Mouse (Mus musculus) hindbrain, postnatal 0 days (tissue): ENCODE data around the gene Ucp3. TPM values are rescaled to one million over a fixed set of nuclear protein-coding genes. Genes with fewer than 3 reads are reported as not detected.

Experiments used
- ATAC-seq: fragments of 200-750 bp; cut with Nextera tagmentation; 2 replicates; pipeline ENCODE4 v1.8.0; 2017; ENCODE audit warnings: mild to moderate bottlenecking, moderate TSS enrichment, moderate library complexity
- DNase-seq: peaks from one replicate; pipeline ENCODE4 v3.0.0-alpha.2; 2015; ENCODE audit warnings: low spot score
- H3K27ac ChIP-seq: fragments of 300-500 bp; sonication (generic); 2 replicates; pipeline ENCODE4 v1.5.1; 2014; ENCODE audit warnings: mild to moderate bottlenecking
- H3K27me3 ChIP-seq: fragments of 300-500 bp; sonication (generic); 2 replicates; pipeline ENCODE4 v1.6.1; 2014; ENCODE audit warnings: low read length, mixed read lengths; ENCODE audit not compliant: insufficient read depth
- H3K36me3 ChIP-seq: fragments of 300-500 bp; sonication (generic); 2 replicates; pipeline ENCODE4 v1.6.1; 2014; ENCODE audit warnings: low read length, mixed read lengths; ENCODE audit not compliant: insufficient read depth
- H3K4me1 ChIP-seq: fragments of 300-500 bp; sonication (generic); 2 replicates; pipeline ENCODE4 v1.6.1; 2014; ENCODE audit warnings: antibody characterized with exemption, low read length, mixed read lengths; ENCODE audit not compliant: insufficient read depth
- H3K4me2 ChIP-seq: fragments of 300-500 bp; sonication (generic); 2 replicates; pipeline ENCODE4 v1.6.1; 2014; ENCODE audit warnings: low read depth, mild to moderate bottlenecking, low read length, moderate library complexity, mixed read lengths
- H3K4me3 ChIP-seq: fragments of 300-500 bp; sonication (generic); 2 replicates; pipeline ENCODE4 v1.5.1; 2014; ENCODE audit warnings: low read length
- H3K9ac ChIP-seq: fragments of 300-500 bp; sonication (generic); replicated peaks from 2 replicates; pipeline ENCODE4 v1.6.1; 2014; ENCODE audit warnings: mild to moderate bottlenecking, low read length, moderate library complexity, mixed read lengths
- H3K9me3 ChIP-seq: fragments of 300-500 bp; sonication (generic); 2 replicates; pipeline ENCODE4 v1.6.1; 2016; ENCODE audit warnings: low read length, mixed read lengths
- CTCF ChIP-seq: IDR thresholded peaks from 2 replicates; pipeline ENCODE4 v1.5.1; 2016; ENCODE audit warnings: antibody characterized with exemption, control low read depth, low read depth
- WGBS: fragments of 180-500 bp; shearing (Covaris S2); extraction: QIAGEN DNeasy Blood & Tissue Kit; methylation state at CpG from one replicate; pipeline ENCODE4 v1.1.7; 2014; 5-methylcytosine and 5-hydroxymethylcytosine counted together
- polyA plus RNA-seq: library from polyadenylated mRNA; unstranded; fragments of >200 nt; fragmentation: Nextera tagmentation; extraction: Ambion mirVana; gene quantifications from 2 replicates; pipeline ENCODE4 v1.2.1, GENCODE M21; 2015
- total RNA-seq: library from RNA; depleted of rRNA; stranded (reverse); fragments of >200 nt; gene quantifications from 2 replicates; pipeline ENCODE4 v1.2.3, GENCODE M21; 2014

Gene Ucp3
- total and polyA plus RNA-seq, 2 experiments from 2014 or later, result 0.10 to 0.16 TPM

GRCm38 (mm10) chr7:100493117-100493483 lies 20.3 kb downstream of the Ucp3 start, which contains the start of gene Ucp2:
Ucp2 (plus strand) TSS chr7:100493337.
- H3K9ac ChIP-seq, result peak within 1 kb of the TSS; percentile 58
- under 1% methylated on average over 27 of the region's 27 CpGs for WGBS

GRCm38 (mm10) chr7:100493484-100494414 lies 21.0 kb downstream of the Ucp3 start:
- no peak for ATAC-seq
- peak; percentile 59 for DNase-seq
- no peaks in the 10 kb centered on the region for H3K9me3 ChIP-seq
- peak overlapping the region; percentile 58 for H3K9ac ChIP-seq
- H3K4me3 ChIP-seq, result peak overlapping the region; percentile 39
- 32% methylated on average over 19 of the region's 19 CpGs for WGBS
- TF ChIP-seq CTCF, result no peak
- H3K4me1 ChIP-seq, result peaks cover 13% of the 10 kb centered on the region; the same call in 1 of the 2 replicates
- no peaks in the 10 kb centered on the region for H3K27me3 ChIP-seq
- H3K4me2 ChIP-seq, result peak overlapping the region; percentile 70
- peak overlapping the region; percentile 90; the same call in 1 of the 2 replicates for H3K27ac ChIP-seq
- no peaks in the 10 kb centered on the region for H3K36me3 ChIP-seq

More at GRCm38 (mm10) chr7:100493117-100493483, 20.3 kb downstream of the Ucp3 start, which contains the start of gene Ucp2:
- H3K27me3 ChIP-seq, result no peaks in the 10 kb centered on the region
- ATAC-seq (0 out of 2 replicates have a peak, but pooled peaks have one; percentile 6), DNase-seq (peak; percentile 71)
- no peaks in the 10 kb centered on the region for H3K9me3 ChIP-seq
- TF ChIP-seq CTCF, result no peak
- peak within 1 kb of the TSS; percentile 39 for H3K4me3 ChIP-seq
- H3K4me1 ChIP-seq, result peaks cover 13% of the 10 kb centered on the region; the same call in 1 of the 2 replicates
- peak within 1 kb of the TSS; percentile 90; the same call in 1 of the 2 replicates for H3K27ac ChIP-seq
- peak within 1 kb of the TSS; percentile 70 for H3K4me2 ChIP-seq
- H3K36me3 ChIP-seq, result no peaks in the 10 kb centered on the region

GRCm38 (mm10) chr7:100494415-100494831 lies 21.6 kb downstream of the Ucp3 start:
- DNase-seq (no peak), ATAC-seq (no peak)
- no peak for TF ChIP-seq CTCF
- H3K27me3 ChIP-seq, result no peaks in the 10 kb centered on the region
- peak overlapping the region; percentile 90; the same call in 1 of the 2 replicates for H3K27ac ChIP-seq
- 84% methylated on average over 7 of the region's 7 CpGs for WGBS
- no peak overlapping the region for H3K9ac ChIP-seq
- no peaks in the 10 kb centered on the region for H3K9me3 ChIP-seq
- H3K4me1 ChIP-seq, result peaks cover 13% of the 10 kb centered on the region; the same call in 1 of the 2 replicates
- H3K4me3 ChIP-seq, result 0 out of 2 replicates have a peak overlapping the region, but pooled peaks have one; percentile 2
- H3K4me2 ChIP-seq, result peak overlapping the region; percentile 70
- no peaks in the 10 kb centered on the region for H3K36me3 ChIP-seq

GRCm38 (mm10) chr7:100495042-100495441 lies 22.3 kb downstream of the Ucp3 start:
- no peaks in the 10 kb centered on the region for H3K36me3 ChIP-seq
- H3K27ac ChIP-seq, result peak overlapping the region; percentile 90
- no peak for DNase-seq
- no peaks in the 10 kb centered on the region for H3K9me3 ChIP-seq
- no peaks in the 10 kb centered on the region for H3K27me3 ChIP-seq
- 48% methylated on average over 8 of the region's 8 CpGs for WGBS
- TF ChIP-seq CTCF, result no peak
- H3K4me2 ChIP-seq, result peak overlapping the region; percentile 70
- no peak for ATAC-seq
- no peak overlapping the region for H3K9ac ChIP-seq
- peaks cover 13% of the 10 kb centered on the region; the same call in 1 of the 2 replicates for H3K4me1 ChIP-seq
- H3K4me3 ChIP-seq, result no peak overlapping the region

GRCm38 (mm10) chr7:100495581-100496251 lies 22.9 kb downstream of the Ucp3 start:
- H3K4me2 ChIP-seq, result peak overlapping the region; percentile 70
- no peaks in the 10 kb centered on the region for H3K36me3 ChIP-seq
- H3K4me3 ChIP-seq, result no peak overlapping the region
- H3K9ac ChIP-seq, result peak overlapping the region; percentile 26
- no peaks in the 10 kb centered on the region for H3K9me3 ChIP-seq
- no peaks in the 10 kb centered on the region for H3K27me3 ChIP-seq
- ATAC-seq (peak; percentile 91), DNase-seq (peak; percentile 90)
- no peak for TF ChIP-seq CTCF
- 32% methylated on average over 11 of the region's 11 CpGs for WGBS
- H3K27ac ChIP-seq, result peak overlapping the region; percentile 90
- H3K4me1 ChIP-seq, result peaks cover 13% of the 10 kb centered on the region; the same call in 1 of the 2 replicates

- Histone ChIP-seq H3K9ac (peak overlapping the region; percentile 26), H3K4me2 (0 out of 2 replicates have a peak overlapping the region, but pooled peaks have one; percentile 5), H3K4me3 (no peak overlapping the region), H3K27ac (peak overlapping the region; percentile 90), H3K36me3 (no peaks in the 10 kb centered on the region), H3K27me3 (no peaks in the 10 kb centered on the region), H3K4me1 (peaks cover 13% of the 10 kb centered on the region; the same call in 1 of the 2 replicates), H3K9me3 (no peaks in the 10 kb centered on the region)
- DNase-seq (no peak), ATAC-seq (no peak)
- 73% methylated on average over 6 of the region's 6 CpGs for WGBS
- no peak for TF ChIP-seq CTCF
Measured at GRCm38 (mm10) chr7:100496371-100496770, 23.6 kb downstream of the Ucp3 start.
